Mouse (Mus musculus) leukemia stem cell, adult 10-12 weeks (primary cell): ENCODE results near the gene BC117090. TPM values are rescaled to one million over a fixed set of nuclear protein-coding genes. Genes with fewer than 3 reads are reported as not detected.

Source experiments
- polyA plus RNA-seq: library from polyadenylated mRNA; stranded (reverse); fragments of >175 nt; gene quantifications from 2 replicates; pipeline ENCODE4 v1.2.3, GENCODE M21; 2012; ENCODE audit warnings: low replicate concordance

Gene BC117090
- not detected in 2 replicates for polyA plus RNA-seq

DNA sequence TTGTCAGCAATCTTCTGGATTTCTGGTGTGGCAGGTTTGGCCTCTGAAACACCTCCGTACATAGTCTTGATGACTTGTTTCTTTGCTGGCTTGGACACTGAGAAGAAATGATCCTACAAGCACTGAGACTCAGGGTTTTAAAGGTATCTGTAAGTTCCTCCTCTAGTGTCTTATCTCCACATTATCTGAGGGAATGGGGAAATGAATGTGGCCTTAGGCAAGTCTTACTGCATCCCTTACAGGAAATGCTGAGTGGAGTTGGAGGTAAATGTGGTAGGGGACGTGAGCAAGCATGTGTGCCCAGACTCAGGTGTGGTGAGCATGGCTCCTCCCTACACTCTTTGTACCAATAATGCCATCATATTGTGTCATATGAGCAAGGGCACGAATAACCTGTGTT lies at the start of gene BC117090:
Gene BC117090, minus strand, starts transcription at position 101 of the 400 bp plus-strand sequence.

DNA sequence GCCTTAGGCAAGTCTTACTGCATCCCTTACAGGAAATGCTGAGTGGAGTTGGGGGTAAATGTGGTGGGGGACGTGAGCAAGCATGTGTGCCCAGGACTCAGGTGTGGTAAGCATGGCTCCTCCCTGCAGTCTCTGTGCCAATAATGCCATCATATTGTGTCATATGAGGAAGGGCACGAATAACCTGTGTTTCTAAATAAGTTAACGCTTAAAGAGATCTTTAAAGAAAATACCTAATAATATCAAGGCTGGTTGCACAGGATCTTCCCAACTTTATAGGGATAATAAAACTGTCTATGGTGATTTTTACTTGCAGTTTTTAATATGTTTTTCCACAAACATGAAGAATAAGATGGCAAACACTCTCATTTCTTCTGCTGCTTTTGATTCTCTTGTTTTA lies 33.5 kb upstream of the BC117090 start, which contains the start of gene BC100530:
Gene BC100530, minus strand, starts transcription at position 101 of the 400 bp plus-strand sequence.

DNA sequence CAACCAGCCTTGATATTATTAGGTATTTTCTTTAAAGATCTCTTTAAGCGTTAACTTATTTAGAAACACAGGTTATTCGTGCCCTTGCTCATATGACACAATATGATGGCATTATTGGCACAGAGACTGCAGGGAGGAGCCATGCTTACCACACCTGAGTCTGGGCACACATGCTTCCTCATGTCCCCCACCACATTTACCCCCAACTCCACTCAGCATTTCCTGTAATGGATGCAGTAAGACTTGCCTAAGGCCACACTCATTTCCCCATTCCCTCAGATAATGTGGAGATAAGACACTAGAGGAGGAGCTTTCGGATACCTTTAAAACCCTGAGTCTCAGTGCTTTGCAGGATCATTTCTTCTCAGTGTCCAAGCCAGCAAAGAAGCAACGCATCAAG lies 57.3 kb downstream of the BC117090 start, which contains the start of gene Stfa1:
Gene Stfa1, plus strand, starts transcription at position 156 of the 400 bp plus-strand sequence.

Other genes with a start within 250 kb of the BC117090 start
- not detected in 2 replicates for gene Csta1, start 203.1 kb downstream of the BC117090 start, polyA plus RNA-seq
- gene Stfa2l1, start 177.5 kb downstream of the BC117090 start, polyA plus RNA-seq, result not detected in 2 replicates
- not detected in 2 replicates for gene Gm5483, start 150.1 kb downstream of the BC117090 start, polyA plus RNA-seq
- gene Gm5416, start 123.9 kb downstream of the BC117090 start, polyA plus RNA-seq, result not detected in 2 replicates
- not detected in 2 replicates for gene 2010005H15Rik, start 112.9 kb downstream of the BC117090 start, polyA plus RNA-seq
- not detected in 2 replicates for gene Stfa1, start 57.4 kb downstream of the BC117090 start, polyA plus RNA-seq
- not detected in 2 replicates for gene BC100530, start 33.4 kb upstream of the BC117090 start, polyA plus RNA-seq
- not detected in 2 replicates for gene Stfa2, start 74.1 kb upstream of the BC117090 start, polyA plus RNA-seq
- not detected in 2 replicates for gene Stfa3, start 121.1 kb upstream of the BC117090 start, polyA plus RNA-seq
- gene Casr, start 227.8 kb upstream of the BC117090 start, polyA plus RNA-seq, result not detected in 2 replicates